Mouse (Mus musculus) neural tube, embryonic 15.5 days (tissue): ENCODE measurements around the gene Eid2. TPM values are rescaled to one million over a fixed set of nuclear protein-coding genes. Genes with fewer than 3 reads are reported as not detected.

Experiments
- ATAC-seq: fragments of 200-750 bp; cut with Nextera tagmentation; 2 replicates; pipeline ENCODE4 v1.8.0; 2017; ENCODE audit warnings: mild to moderate bottlenecking, moderate TSS enrichment, moderate library complexity; ENCODE audit not compliant: low FRiP score
- H3K27ac ChIP-seq: fragments of 300-500 bp; sonication (generic); replicated peaks from 2 replicates; pipeline ENCODE4 v1.5.1; 2015; ENCODE audit warnings: mild to moderate bottlenecking, inconsistent platforms
- H3K27me3 ChIP-seq: fragments of 300-500 bp; sonication (generic); replicated peaks from 2 replicates; pipeline ENCODE4 v1.6.1; 2015; ENCODE audit warnings: inconsistent platforms
- H3K36me3 ChIP-seq: fragments of 300-500 bp; sonication (generic); 2 replicates; pipeline ENCODE4 v1.6.1; 2015; ENCODE audit warnings: inconsistent platforms
- H3K4me1 ChIP-seq: fragments of 300-500 bp; sonication (generic); 2 replicates; pipeline ENCODE4 v1.6.1; 2015; ENCODE audit warnings: inconsistent platforms
- H3K4me2 ChIP-seq: fragments of 300-500 bp; sonication (generic); 2 replicates; pipeline ENCODE4 v1.6.1; 2015; ENCODE audit warnings: inconsistent platforms, mild to moderate bottlenecking, moderate library complexity
- H3K4me3 ChIP-seq: fragments of 300-500 bp; sonication (generic); replicated peaks from 2 replicates; pipeline ENCODE4 v1.5.1; 2015; ENCODE audit warnings: mild to moderate bottlenecking, inconsistent platforms
- H3K9ac ChIP-seq: fragments of 300-500 bp; sonication (generic); replicated peaks from 2 replicates; pipeline ENCODE4 v1.6.1; 2015; ENCODE audit warnings: mild to moderate bottlenecking, inconsistent platforms
- H3K9me3 ChIP-seq: fragments of 300-500 bp; sonication (generic); replicated peaks from 2 replicates; pipeline ENCODE4 v1.6.1; 2016; ENCODE audit warnings: inconsistent platforms
- WGBS: fragments of 180-500 bp; shearing (Covaris S2); methylation state at CpG from one replicate; pipeline ENCODE4 v1.1.7; 2015; ENCODE audit warnings: mixed read lengths; 5-methylcytosine and 5-hydroxymethylcytosine counted together
- polyA plus RNA-seq: library from polyadenylated mRNA; unstranded; fragments of >200 nt; fragmentation: Nextera tagmentation; extraction: Ambion mirVana; gene quantifications from 2 replicates; pipeline ENCODE4 v1.2.1, GENCODE M21; 2015

Gene Eid2
- polyA plus RNA-seq, 1 experiment from 2014 or later: 18.2 TPM

- Histone ChIP-seq H3K4me2 (peak overlapping the region; percentile 70), H3K36me3 (peaks cover 21% of the 10 kb centered on the region), H3K4me1 (peaks cover 24% of the 10 kb centered on the region), H3K4me3 (peak overlapping the region; percentile 95), H3K27me3 (no peaks in the 10 kb centered on the region), H3K9me3 (no peaks in the 10 kb centered on the region), H3K9ac (peak overlapping the region; percentile 100), H3K27ac (peak overlapping the region; percentile 94)
- under 1% methylated on average over 51 of the region's 62 CpGs for WGBS
- peak; percentile 80 for ATAC-seq
These were observed 406 bp downstream of the Eid2 start for GRCm38 (mm10) chr7:28268042-28268531.

DNA sequence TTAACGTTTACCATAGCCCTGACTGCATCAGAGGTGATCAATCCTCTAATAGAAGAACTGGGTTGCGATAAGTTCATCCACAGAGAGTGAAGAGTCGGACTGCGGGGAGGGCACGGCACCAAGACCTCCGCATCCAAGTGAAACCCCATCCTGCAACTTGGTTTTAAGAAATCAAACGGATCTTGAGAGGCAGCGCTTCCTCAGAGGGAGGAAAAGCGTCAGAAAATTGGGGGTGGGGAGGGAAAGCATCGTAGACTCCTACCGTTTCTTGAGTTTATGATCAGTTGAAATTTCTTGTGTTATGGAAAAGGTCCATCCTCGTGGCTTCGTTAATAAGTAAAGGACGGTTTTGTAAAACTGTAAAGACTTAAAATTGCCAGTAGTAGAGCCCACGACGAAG is 895 bp downstream of the Eid2 start:
- Histone ChIP-seq H3K4me3 (peak overlapping the region; percentile 95), H3K27ac (peak overlapping the region; percentile 94), H3K9me3 (no peaks in the 10 kb centered on the region), H3K4me2 (peak overlapping the region; percentile 70), H3K36me3 (peaks cover 23% of the 10 kb centered on the region), H3K9ac (peak overlapping the region; percentile 100), H3K4me1 (peaks cover 24% of the 10 kb centered on the region), H3K27me3 (no peaks in the 10 kb centered on the region)
- no peak for ATAC-seq
- 22% methylated on average over 16 of the region's 16 CpGs for WGBS

- peak overlapping the region; percentile 70 for H3K4me2 ChIP-seq
- no peaks in the 10 kb centered on the region for H3K27me3 ChIP-seq
- peaks cover 24% of the 10 kb centered on the region for H3K4me1 ChIP-seq
- no peak overlapping the region for H3K27ac ChIP-seq
- no peak overlapping the region for H3K9ac ChIP-seq
- H3K36me3 ChIP-seq: peaks cover 24% of the 10 kb centered on the region
- ATAC-seq: no peak
- H3K9me3 ChIP-seq: no peaks in the 10 kb centered on the region
- H3K4me3 ChIP-seq: peak overlapping the region; percentile 6
- 93% methylated on average over 12 of the region's 12 CpGs for WGBS
These were observed 1.7 kb downstream of the Eid2 start for GRCm38 (mm10) chr7:28269355-28269754.

GRCm38 (mm10) chr7:28271761-28272160 is 4.1 kb downstream of the Eid2 start:
- 76% methylated on average over 3 of the region's 3 CpGs for WGBS
- no peak overlapping the region for H3K4me3 ChIP-seq
- no peaks in the 10 kb centered on the region for H3K9me3 ChIP-seq
- H3K4me2 ChIP-seq: no peak overlapping the region
- no peak overlapping the region for H3K27ac ChIP-seq
- no peak for ATAC-seq
- peaks cover 25% of the 10 kb centered on the region for H3K36me3 ChIP-seq
- H3K9ac ChIP-seq: no peak overlapping the region
- peaks cover 24% of the 10 kb centered on the region for H3K4me1 ChIP-seq
- no peaks in the 10 kb centered on the region for H3K27me3 ChIP-seq

DNA sequence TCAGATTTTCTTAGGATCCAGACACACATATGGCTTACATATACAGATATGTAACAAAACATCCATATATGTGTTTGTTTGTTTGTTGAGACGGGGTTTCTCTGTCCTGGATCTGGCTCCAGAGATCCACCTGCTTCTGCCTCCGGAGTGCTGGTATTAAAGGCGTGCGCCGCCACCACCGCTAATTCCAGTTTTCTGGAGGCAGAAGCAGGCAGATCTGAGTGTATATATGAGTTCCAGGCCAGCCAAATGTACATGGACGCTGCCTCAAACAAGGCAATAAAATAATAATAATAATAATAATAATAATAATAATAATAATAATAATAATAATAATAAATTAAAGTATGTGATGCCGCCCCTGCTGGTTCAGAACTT is 9.5 kb downstream of the Eid2 start:
- Histone ChIP-seq H3K4me1 (peaks cover 16% of the 10 kb centered on the region), H3K4me2 (no peak overlapping the region), H3K9ac (no peak overlapping the region), H3K4me3 (0 out of 2 replicates have a peak overlapping the region, but pooled peaks have one; percentile 71), H3K36me3 (peaks cover 13% of the 10 kb centered on the region), H3K27ac (no peak overlapping the region), H3K9me3 (no peaks in the 10 kb centered on the region), H3K27me3 (no peaks in the 10 kb centered on the region)
- ATAC-seq: peak; percentile 8; the same call in 1 of the 2 replicates
- WGBS: 54% methylated on average over 8 of the region's 8 CpGs

DNA sequence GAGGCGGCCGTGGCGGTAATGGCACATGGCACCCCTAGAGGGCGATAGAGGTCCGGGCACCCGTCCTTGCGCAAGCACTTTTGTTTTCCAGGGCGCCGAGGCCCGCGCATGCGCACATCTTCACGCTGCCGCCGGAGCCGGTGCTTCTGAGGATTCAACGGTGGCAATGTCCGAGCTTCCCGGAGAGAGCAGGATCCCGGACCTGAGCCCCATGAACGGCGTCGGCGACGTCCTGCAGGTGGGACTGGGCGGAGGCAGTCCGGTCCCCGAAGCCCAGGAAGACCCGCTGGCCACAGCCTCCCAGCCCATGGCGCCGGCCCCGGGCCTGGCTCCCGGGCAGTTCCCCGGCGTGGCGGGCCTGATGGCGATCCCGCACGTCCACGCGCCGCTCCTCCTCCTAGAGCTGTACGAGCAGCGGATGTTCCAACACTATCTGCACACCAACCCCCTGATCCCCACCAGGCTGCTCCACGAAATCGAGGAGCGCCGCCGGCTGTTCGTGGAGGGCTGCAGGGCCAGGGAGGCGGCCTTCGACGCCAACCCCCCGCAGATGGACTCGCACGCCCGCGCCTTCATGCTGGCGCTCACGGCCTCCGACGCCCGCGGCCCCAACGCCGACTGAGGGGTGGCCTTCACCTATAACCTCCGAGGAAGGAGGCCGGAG is 10.1 kb downstream of the Eid2 start, which contains the start of gene Eid2b:
Eid2b (plus strand) TSS at position 125 of the 664 bp plus-strand sequence.
- Histone ChIP-seq H3K27me3 (no peaks in the 10 kb centered on the region), H3K9ac (peak within 1 kb of the TSS; percentile 95), H3K9me3 (no peaks in the 10 kb centered on the region), H3K36me3 (peaks cover 8% of the 10 kb centered on the region), H3K4me1 (peaks cover 16% of the 10 kb centered on the region), H3K4me2 (peak within 1 kb of the TSS; percentile 95), H3K27ac (peak within 1 kb of the TSS; percentile 92), H3K4me3 (peak within 1 kb of the TSS; percentile 71)
- WGBS: 2% methylated on average over 67 of the region's 68 CpGs
- ATAC-seq: peak; percentile 74

- Histone ChIP-seq H3K36me3 (0 out of 2 replicates have a peak, but pooled peaks cover 3% of the 10 kb centered on the region), H3K27ac (peak overlapping the region; percentile 92), H3K27me3 (no peaks in the 10 kb centered on the region), H3K4me2 (peak overlapping the region; percentile 95), H3K9ac (peak overlapping the region; percentile 95), H3K4me1 (peaks cover 16% of the 10 kb centered on the region), H3K9me3 (no peaks in the 10 kb centered on the region), H3K4me3 (peak overlapping the region; percentile 71)
- no peak; the same call in 1 of the 2 replicates for ATAC-seq
- WGBS: 87% methylated on average over 7 of the region's 7 CpGs
These were observed 10.6 kb downstream of the Eid2 start for GRCm38 (mm10) chr7:28278279-28278652.

GRCm38 (mm10) chr7:28280630-28281029 is 12.9 kb downstream of the Eid2 start:
- no peaks in the 10 kb centered on the region for H3K9me3 ChIP-seq
- WGBS: 84% methylated on average over 7 of the region's 7 CpGs
- H3K4me1 ChIP-seq: peaks cover 16% of the 10 kb centered on the region
- H3K27ac ChIP-seq: no peak overlapping the region
- no peaks in the 10 kb centered on the region for H3K36me3 ChIP-seq
- no peak overlapping the region for H3K9ac ChIP-seq
- no peaks in the 10 kb centered on the region for H3K27me3 ChIP-seq
- ATAC-seq: no peak
- H3K4me3 ChIP-seq: no peak overlapping the region
- H3K4me2 ChIP-seq: no peak overlapping the region

GRCm38 (mm10) chr7:28290165-28290564 is 22.5 kb downstream of the Eid2 start:
- no peak overlapping the region for H3K27ac ChIP-seq
- no peaks in the 10 kb centered on the region for H3K36me3 ChIP-seq
- ATAC-seq: 0 out of 2 replicates have a peak, but pooled peaks have one; percentile 16
- no peaks in the 10 kb centered on the region for H3K9me3 ChIP-seq
- H3K4me2 ChIP-seq: peak overlapping the region; percentile 59
- H3K9ac ChIP-seq: 0 out of 2 replicates have a peak overlapping the region, but pooled peaks have one; percentile 34
- H3K4me1 ChIP-seq: peaks cover 26% of the 10 kb centered on the region
- peak overlapping the region; percentile 32 for H3K4me3 ChIP-seq
- WGBS: under 1% methylated on average over 18 of the region's 18 CpGs
- peaks cover 36% of the 10 kb centered on the region for H3K27me3 ChIP-seq

DNA sequence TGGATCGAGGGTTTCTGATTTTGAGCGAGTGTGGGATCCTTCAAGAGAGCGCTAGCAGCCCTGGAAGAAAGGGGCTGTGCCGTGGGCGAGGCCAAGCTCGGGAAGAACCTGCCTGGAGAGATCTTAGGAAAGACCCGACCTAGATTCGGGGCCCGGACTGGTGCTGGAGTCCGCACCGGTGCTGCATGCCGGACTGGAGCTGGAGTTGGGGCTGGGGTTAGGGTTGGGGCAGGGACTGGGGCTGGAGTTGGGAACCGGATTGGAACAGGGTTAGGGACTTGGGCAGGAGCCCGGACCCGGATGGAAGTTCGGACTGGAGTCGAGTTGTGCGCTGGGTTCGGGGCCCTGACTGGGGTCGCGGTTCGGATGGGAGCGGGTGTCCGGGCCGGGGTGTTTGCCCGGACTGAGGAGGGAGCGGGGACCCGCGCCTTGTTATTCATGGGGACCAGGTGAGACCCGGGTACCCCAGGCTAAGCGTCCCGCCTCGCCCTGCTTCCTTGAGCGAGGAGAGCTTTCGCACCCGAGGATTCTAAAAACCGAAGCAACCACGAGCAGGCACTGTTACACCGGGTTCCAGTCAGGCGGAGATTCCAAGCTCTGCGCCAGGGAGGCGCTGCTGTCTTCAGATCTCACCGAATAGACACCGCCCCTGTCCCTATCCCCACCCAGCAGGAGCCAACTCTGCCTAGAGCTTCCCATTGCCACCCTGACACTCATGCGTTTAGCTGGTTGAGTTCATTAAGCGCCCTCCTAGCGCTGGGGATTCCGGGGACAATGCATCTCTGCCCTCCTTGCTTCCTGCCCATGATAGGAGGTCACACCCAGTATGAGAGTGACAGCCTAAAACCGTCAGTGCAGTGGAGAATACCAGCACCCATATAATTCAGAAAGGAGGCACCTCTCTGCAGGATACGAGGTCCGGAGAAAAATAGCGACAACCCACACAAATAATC is 23.2 kb downstream of the Eid2 start, which contains the start of gene Selenov:
Selenov (minus strand) TSS at position 549 of the 953 bp plus-strand sequence.
- Histone ChIP-seq H3K36me3 (no peaks in the 10 kb centered on the region), H3K4me2 (peak within 1 kb of the TSS; percentile 59), H3K9me3 (no peaks in the 10 kb centered on the region), H3K27ac (no peak within 1 kb of the TSS), H3K4me3 (peak within 1 kb of the TSS; percentile 32), H3K4me1 (peaks cover 26% of the 10 kb centered on the region), H3K9ac (peak within 1 kb of the TSS; percentile 34), H3K27me3 (peaks cover 36% of the 10 kb centered on the region)
- WGBS: 1% methylated on average over 52 of the region's 52 CpGs
- ATAC-seq: no peak; the same call in 1 of the 2 replicates

GRCm38 (mm10) chr7:28294481-28294880 is 26.8 kb downstream of the Eid2 start:
- peaks cover 31% of the 10 kb centered on the region for H3K27me3 ChIP-seq

More at GRCm38 (mm10) chr7:28294481-28294880, 26.8 kb downstream of the Eid2 start:
- Histone ChIP-seq H3K4me1 (peaks cover 36% of the 10 kb centered on the region), H3K36me3 (no peaks in the 10 kb centered on the region), H3K4me3 (peak overlapping the region; percentile 51), H3K4me2 (peak overlapping the region; percentile 70), H3K9ac (peak overlapping the region; percentile 53), H3K27ac (no peak overlapping the region), H3K9me3 (no peaks in the 10 kb centered on the region)
- peak; percentile 80 for ATAC-seq
- WGBS: 4% methylated on average over 55 of the region's 63 CpGs
